Mouse (Mus musculus) inflammation-experienced regulatory T-cells, adult 6 months (primary cell): ENCODE results near the gene Acmsd. TPM values are rescaled to one million over a fixed set of nuclear protein-coding genes. Genes with fewer than 3 reads are reported as not detected.
A peak's percentile ranks its signal among the peaks of the same experiment; 100 is the strongest.
"Not testable (repeated sequence)": the region's sequence is repeated elsewhere in the genome, so short reads cannot be mapped to it uniquely, and the experiment has no call there.

Experiments used
- ATAC-seq: one replicate; pipeline ENCODE4 v1.8.0; 2017
- polyA plus RNA-seq, 3 experiments: library from polyadenylated mRNA; unstranded; fragments of 100-300 nt; shearing (Covaris generic); gene quantifications; one replicate each; pipeline ENCODE4 v1.2.1; 2017

The Acmsd gene
- not detected for polyA plus RNA-seq

- no peak for ATAC-seq
These were observed at the start of gene Acmsd for GRCm38 (mm10) chr1:127729096-127729495. Gene Acmsd, plus strand, starts transcription at chr1:127729413.

DNA sequence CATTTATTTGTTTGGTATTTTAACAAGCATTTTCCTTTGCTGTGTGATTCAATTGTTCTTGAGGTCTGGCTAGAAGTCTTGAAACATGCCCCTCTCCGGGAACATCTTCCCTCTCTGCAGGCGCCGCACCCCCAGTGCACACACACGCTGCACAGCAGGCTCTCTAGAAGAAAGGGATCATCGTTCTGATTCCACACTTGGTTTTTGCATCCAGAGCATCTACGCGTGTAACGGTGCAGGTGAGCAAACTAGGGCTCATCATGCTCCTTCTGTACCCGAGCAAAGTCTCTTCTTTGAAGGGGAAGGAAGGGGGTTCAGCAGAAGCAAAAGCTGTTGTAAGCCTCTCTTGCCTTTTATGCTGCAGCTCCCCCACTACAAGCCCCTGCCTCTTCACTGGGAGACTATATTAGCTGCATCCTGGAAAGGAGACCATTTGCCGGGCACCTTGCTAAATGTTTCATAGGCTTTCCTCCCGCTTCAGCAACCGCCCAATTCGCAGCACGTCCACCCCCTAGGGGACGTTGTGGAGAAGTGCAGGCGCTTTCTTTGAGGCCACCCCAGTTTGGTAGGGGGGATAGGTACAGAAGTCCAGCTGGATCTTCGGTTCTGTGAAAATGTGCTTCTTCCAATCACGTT is 49.6 kb upstream of the Acmsd start, which contains the start of gene Tmem163:
Gene Tmem163 (minus strand): TSS at position 51 of the 636 bp plus-strand sequence.
- peak; percentile 57 for ATAC-seq

DNA sequence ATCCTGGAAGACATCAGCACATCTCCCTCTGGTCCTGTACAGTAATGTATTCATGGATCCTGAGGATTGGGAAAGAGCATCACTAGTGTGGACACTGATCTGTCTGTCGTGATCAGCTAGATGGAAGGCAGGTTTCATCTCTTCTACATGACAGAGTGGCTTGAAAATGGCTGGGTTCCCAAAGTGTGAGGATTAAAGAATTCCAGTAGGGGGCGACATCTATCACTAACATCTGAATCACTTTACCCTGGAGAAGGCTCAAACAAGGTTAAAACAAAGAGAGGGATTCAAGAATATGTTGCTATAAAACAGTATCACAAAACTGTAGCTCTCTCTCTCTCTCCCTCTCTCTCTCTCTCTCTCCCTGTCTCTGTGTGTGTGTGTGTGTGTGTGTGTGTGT is 32.7 kb upstream of the Acmsd start:
- no peak for ATAC-seq

GRCm38 (mm10) chr1:127702187-127702586 is 27.0 kb upstream of the Acmsd start:
- ATAC-seq, result no peak

- ATAC-seq, result no peak
These were observed 22.9 kb upstream of the Acmsd start for GRCm38 (mm10) chr1:127706269-127706668.

GRCm38 (mm10) chr1:127716441-127716840 is 12.8 kb upstream of the Acmsd start:
- no peak for ATAC-seq

DNA sequence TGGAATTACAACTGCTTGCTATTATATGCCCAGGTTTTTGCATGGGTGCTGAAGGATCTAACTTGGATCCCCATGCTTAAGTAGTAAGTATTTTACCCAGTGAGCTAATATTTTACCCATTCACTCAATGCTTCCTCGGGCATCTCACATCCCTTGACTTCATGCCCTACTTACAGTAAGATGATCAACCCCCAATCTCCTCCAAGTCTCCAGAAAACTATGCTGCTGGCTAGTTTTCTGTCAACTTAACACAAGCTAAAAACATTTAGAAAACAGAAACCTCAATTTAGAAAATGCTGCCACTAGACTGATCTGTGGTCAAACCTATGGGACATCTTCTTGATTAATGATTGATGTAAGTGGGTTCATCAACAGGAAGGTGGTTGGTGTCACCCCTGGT is 10.9 kb upstream of the Acmsd start:
- no peak for ATAC-seq

GRCm38 (mm10) chr1:127723596-127723995 is 5.6 kb upstream of the Acmsd start:
- ATAC-seq, result no peak

GRCm38 (mm10) chr1:127731086-127731485 is 1.9 kb downstream of the Acmsd start:
- no peak for ATAC-seq

GRCm38 (mm10) chr1:127732435-127732834 is 3.2 kb downstream of the Acmsd start:
- ATAC-seq, result no peak

- ATAC-seq, result peak; percentile 86
These were observed 3.6 kb downstream of the Acmsd start for GRCm38 (mm10) chr1:127732841-127733240.

- ATAC-seq, result no peak
These were observed 6.1 kb downstream of the Acmsd start for GRCm38 (mm10) chr1:127735356-127735755.

GRCm38 (mm10) chr1:127750401-127751102 is 21.3 kb downstream of the Acmsd start:
- no peak for ATAC-seq

GRCm38 (mm10) chr1:127755806-127756205 is 26.6 kb downstream of the Acmsd start:
- ATAC-seq, result no peak

DNA sequence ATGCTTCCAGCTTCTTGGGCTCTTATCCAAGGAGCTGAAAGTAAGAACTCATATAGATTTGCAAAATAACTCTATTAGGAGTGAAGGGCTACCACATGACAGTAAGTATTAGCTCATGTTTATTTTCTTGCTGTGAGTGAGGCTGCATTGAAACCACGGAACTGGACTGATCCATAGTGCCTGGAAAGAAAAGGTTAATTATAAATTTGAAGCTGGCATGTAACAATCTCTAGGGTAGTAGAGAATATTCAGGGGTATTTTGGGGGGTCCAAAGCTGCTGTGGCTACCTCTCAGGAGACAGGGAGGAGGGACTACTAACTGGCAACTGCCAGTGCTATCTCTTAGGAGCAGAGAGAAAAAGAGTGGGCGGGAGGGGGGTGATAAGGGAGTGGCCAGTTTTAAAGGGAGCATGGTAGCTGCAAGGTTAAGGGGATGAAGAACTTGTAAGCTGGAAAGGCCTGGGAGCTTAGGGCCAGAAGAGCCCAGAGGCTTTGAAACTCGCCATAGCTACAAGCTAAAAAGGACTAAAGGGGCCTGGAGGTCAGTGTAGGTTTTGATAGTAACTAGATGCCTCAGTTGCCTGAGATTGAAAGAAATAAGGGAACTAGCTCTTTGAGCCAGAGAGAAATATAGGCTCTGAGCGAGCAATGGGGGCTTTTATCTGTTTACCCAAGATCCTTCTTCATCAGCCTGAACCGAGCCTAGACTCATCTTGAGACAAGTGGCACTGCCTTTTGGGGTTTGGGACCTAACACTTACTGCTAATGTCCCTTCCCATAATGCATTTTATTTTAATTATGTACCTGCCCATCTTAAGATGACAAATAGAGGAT is 27.3 kb downstream of the Acmsd start:
- no peak for ATAC-seq

- not testable (repeated sequence) for ATAC-seq
These were observed 27.9 kb downstream of the Acmsd start for GRCm38 (mm10) chr1:127757164-127757545.

DNA sequence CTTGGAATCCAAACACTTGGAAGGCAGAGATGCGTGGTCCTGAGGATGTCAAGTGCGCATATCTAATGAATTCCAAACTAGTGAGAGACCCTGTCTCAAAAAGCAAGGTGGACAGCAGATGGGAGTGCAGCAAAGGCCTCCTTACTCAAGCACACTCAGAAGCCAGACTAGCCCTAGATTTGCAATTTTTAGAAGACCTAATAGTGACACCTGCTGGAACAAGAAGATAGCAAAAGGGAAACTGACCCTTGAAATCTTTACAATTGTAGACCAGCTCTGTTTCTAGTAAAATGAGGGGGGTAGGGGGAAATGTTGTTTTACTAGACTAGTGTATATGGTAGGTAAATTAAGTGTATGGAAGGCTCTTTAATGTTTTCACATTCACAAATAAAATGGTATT is 36.3 kb downstream of the Acmsd start:
- no peak for ATAC-seq

DNA sequence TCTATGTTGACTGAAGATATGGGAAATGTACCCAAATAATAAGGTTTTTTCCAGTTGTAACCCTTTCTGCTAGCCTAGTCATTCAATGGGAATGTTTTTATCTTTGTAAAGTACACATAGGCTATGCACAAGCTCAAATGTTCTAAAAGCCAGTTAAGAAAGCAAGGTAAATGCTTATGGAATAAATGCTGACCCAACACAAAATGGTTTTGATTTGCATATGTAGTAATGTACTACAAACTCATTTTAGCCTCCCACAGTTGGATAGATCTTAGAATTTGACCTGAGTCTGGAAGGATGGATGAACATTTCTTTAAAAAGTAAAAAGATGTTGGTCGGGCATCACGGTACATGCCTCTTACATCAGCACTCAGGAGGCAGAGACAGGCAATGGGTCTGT is 37.5 kb downstream of the Acmsd start:
- no peak for ATAC-seq

- ATAC-seq, result peak; percentile 18
These were observed 44.1 kb downstream of the Acmsd start for GRCm38 (mm10) chr1:127773198-127773802.

- peak; percentile 95 for ATAC-seq
These were observed 44.7 kb downstream of the Acmsd start, which contains the start of gene Ccnt2 for GRCm38 (mm10) chr1:127773803-127774500. Gene Ccnt2, plus strand, starts transcription at chr1:127774164.

GRCm38 (mm10) chr1:127774501-127774880 is 45.3 kb downstream of the Acmsd start:
- no peak for ATAC-seq

- no peak for ATAC-seq
These were observed 46.0 kb downstream of the Acmsd start for GRCm38 (mm10) chr1:127775206-127775720.
